Mouse (Mus musculus): ENCODE measurements around the gene Parp6.

The Parp6 gene

GRCm38 (mm10) chr9:59655958-59656634, 39.0 kb downstream of the Parp6 start, which contains the start of gene Pkm:
TSS of gene Pkm (plus strand) at chr9:59656368.
- peak; percentile 99 for DNase-seq (ENCODE audit: low read depth, low spot score)

DNA sequence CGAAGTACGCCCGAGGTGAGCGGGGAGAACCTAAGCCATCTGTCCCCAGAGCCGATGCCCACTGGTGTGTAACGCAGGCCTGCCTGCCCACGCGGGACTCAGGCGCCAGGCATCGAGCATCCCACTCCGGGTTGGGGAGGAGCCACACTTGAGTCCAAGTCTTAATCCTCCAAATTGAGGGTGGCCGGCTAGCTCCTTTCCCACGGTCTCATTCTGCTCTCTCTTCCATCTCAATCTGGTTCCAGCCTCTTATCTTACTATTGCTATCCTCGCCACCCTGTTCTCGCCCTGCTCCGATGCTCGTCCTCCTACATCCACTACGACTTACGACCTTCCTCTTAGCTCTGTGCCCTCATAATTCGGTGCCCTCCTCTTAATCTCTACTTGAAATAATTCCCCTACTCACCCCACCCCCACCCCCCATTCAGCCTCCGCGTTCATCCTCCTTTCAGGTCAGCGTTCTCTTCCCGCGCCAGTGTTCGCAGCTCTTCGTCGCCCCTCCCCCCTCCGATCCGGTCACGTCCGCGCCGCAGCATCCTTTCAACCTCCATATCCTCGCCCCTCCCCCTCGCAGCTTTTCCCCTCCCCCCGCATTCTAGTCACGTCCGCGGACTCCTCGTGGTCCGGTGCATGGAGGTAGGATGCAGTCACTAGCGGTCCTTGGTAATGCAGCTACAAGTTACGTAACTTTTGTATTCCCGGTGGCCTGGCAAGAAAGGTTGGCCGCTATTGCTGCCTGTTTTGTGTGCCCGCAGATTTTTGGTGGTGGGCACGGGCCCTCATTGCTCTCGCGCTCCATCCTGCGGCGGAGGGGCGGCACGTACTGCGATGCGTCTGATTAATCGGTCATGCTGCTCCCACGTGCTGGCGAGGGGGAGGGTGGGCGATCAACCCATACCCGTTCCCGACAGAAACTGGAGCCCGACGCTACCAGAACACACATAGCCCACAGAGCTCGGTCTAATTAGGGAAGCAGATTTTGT, 39.8 kb downstream of the Parp6 start:
- peak; percentile 87 for DNase-seq (ENCODE audit: low read depth, low spot score)

DNA sequence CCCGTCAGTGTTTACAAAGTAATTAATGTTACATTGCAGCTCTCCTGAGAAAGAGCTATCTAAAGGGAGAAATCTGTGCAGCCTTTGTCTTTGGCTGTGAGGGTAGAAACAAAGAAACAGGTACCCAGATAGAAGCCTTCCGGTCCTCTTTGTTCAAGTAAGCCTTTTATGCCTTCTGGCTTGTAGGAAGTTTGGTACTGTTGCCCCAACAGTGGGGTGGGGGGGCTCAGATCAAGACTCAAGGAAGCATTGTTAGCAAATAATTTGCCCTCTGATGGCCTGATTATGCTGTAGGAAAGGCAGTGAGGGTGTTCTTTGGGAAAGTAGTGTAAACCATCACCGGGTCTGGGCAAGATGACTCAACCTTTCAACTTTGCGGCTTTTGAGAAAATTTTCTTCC, 41.1 kb downstream of the Parp6 start:
- DNase-seq (ENCODE audit: low read depth, low spot score), result peak; percentile 35

DNA sequence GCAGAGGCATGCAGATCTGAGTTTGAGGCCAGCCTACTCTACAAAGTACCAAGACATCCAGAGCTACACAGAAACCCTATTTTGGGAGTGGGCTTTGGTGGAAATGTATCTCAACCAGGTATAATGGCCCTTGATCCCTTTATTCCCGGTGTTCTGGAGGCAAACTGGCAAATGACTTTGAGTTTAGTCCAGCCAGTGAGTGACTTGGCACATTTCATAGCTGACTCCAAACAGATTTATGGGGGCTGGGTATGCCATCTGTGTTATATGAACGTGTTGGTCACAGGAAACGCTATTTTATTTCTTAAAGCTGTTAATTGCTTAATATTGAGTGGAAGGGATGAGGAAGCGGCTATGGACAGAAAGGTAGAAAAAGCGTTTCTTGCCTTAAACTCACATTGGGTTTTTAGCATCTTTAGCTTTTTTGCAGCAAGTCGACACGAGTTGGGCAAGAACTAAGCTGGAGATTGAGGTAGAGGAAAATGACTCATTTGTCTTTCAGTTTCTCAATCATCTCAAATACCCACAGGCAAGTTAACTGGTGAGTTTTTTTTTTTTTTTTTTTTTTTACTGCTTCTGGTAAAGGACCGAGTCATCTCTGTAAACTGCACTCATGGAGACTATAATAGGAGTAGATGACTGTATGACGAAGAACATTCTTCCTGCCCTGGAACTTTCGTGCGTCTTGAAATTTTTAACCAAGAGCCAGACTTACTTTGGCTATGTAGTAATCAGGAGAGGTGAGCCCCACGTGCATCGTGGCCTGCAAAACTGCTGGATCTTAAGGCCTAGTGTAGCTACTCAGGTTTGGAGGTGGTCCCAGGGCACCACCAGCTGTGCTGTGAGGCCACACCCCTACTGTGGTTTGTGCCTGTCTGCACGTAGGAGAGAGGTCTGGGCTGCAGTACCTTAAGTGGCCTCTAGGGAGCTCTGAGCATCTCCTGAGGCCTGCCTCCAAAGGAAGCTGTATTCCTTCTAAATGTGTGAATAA, 42.2 kb downstream of the Parp6 start:
- DNase-seq (ENCODE audit: low read depth, low spot score), result peak; percentile 93

DNA sequence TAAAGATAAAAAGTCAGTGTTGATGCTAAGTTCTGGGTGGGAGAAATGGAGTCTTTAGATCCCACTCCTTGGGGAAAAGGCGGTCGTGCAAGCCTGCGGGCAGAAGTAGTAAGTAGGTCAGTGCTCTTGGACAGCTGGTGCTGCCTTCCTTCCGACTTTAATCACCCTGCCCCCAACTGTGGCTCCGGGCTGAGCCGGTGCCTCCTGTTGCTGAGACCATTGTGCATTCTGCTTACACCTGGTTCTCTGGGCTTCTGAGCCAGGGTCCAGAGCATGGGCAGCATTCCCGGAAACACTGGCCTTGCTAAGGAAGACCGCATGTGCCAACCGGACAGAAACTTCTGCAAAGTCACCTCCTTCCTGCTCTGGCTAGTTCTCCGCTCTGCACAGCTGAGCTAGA, 43.3 kb downstream of the Parp6 start:
- DNase-seq (ENCODE audit: low read depth, low spot score), result peak; percentile 20

DNA sequence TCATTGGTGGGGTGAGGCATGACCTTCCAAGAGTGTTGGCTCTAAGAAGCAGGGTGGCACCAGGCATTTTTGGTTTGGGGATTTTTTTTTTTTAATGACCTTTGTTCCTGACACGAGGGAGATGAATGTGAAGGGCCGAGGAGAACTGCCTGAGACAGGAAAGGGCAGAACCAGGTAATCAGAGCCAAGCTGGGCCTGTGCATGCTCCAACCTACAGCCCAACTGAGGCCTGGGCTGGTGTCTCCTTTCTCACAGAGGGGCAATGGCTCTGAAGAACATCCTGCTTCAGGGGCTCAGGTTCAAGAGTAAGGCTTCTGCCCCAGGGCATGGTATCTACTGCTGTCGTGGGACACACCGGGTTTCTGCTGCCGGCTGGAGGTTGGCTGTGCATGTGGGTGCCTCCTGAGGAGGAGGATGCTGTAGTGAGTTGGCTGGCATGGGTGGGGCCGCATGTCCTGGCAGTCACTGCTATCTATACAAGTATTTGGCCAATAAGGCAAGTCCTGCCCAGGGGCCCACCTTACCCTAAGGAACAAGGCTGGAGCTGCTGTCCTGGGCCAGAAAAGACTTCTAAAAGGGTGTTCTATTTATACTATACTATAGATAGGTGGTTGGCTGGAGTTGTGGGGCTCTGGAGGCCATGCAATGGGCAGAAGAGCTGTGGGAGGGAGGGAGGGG, 44.4 kb downstream of the Parp6 start:
- no peak for DNase-seq (ENCODE audit: low read depth, low spot score)

DNA sequence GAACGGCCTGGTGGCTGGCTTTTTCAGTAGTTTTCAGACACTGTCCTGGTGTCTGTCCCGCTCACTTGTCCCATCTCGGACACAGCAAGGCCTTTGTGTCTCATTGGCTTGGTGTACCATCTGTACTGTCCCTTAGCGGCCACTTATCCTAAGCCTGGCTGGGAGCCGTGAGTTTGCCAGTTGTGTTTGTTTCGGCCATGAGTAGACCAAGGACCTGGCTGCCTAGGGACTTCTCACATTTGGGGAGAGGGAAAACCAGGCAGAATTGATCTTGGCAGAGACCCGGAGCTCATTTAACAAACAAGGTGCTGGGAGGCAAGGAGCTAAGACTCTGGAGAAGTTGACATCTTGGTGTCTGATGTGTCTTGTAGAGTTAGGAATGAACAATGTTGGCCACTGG, 46.1 kb downstream of the Parp6 start:
- DNase-seq (ENCODE audit: low read depth, low spot score), result no peak

- DNase-seq (ENCODE audit: low read depth, low spot score), result no peak
Measured at GRCm38 (mm10) chr9:59663957-59664356, 46.9 kb downstream of the Parp6 start.

DNA sequence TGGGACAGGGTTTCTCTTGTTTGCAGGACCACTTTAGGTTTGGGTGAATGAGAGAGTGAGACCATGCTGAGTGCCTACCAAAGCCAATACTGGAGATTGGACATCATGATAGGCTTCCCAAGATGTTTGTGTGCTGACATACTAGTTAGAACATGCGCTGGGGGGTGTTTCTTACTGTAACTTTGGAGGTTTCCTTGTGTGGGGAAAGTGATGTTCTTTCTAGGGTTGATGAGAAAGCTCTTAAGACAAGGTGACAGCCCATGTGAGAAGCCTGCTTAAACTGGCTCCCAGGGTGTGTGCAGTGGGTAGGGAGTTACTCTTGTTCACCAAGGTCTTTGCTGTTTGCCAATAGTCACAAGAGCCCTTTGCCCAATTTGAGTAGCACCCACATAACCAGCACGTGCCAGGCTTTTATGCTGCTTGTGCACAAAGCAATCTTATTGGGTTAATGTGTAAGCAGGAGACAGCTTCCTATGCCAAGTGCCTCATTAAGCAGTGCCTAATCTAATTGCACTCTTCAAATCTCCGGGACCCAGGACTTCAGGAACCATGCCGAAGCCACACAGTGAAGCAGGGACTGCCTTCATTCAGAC, 47.7 kb downstream of the Parp6 start:
- DNase-seq (ENCODE audit: low read depth, low spot score), result no peak

GRCm38 (mm10) chr9:59666016-59666415, 48.9 kb downstream of the Parp6 start:
- DNase-seq (ENCODE audit: low read depth, low spot score), result no peak

- no peak for DNase-seq (ENCODE audit: low read depth, low spot score)
Measured at GRCm38 (mm10) chr9:59666813-59667212, 49.7 kb downstream of the Parp6 start.

DNA sequence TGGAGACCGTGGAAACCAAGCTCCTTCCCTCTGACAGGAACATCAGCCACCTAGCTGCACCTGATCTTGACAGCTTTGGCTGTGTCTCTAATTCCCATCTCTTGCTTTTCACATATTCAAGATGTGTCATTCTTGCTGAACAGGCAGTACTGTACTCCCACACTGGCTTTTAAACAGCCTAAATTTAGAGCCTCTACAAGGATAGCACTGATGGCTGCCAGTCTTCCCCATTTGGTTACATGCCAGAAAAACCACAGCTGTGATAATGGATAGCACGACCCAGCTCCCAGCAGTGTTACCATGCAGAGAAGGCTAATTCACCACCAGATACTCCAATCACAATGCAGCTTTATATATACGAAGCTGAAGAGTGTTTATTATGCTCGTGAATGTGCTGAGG, 50.2 kb downstream of the Parp6 start:
- DNase-seq (ENCODE audit: low read depth, low spot score), result no peak

DNA sequence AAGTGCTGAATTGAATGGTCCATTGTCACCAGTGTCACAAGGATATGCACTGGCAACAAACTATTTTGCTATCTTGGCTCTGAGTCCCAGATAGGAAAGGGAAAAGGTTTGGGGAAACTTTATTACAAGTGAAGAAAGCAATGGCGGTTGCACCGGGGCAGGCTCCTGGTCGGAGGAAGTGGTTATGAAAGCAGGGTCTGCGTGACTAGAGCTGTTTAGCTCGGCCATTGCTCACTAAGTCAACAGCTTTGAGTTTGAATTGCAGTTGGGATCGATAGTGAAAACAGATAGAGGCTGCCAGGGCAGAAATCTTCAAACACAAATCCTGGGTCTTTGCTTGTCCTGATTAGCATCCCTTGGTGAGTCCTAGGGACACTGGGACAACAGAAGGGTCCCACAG, 50.8 kb downstream of the Parp6 start:
- no peak for DNase-seq (ENCODE audit: low read depth, low spot score)

- no peak for DNase-seq (ENCODE audit: low read depth, low spot score)
Measured at GRCm38 (mm10) chr9:59668473-59668872, 51.4 kb downstream of the Parp6 start.

DNA sequence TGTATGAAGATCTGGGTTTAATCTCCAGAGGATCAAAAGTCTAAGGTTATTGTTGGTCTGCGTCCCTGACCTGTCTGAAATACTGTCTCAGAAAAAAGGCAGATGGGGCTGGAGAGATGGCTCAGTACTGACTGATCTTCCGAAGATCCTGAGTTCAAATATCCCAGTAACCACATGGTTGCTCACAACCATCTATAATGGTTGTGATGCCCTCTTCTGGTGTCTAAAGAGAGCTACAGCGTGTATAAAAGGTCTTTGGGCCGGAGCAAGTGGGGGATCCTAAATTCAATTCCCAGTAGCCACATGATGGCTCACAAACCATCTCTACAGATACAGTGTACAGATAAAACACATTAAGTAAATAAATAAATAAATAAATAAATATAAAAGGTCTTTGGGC, 52.1 kb downstream of the Parp6 start:
- DNase-seq (ENCODE audit: low read depth, low spot score), result peak; percentile 33

DNA sequence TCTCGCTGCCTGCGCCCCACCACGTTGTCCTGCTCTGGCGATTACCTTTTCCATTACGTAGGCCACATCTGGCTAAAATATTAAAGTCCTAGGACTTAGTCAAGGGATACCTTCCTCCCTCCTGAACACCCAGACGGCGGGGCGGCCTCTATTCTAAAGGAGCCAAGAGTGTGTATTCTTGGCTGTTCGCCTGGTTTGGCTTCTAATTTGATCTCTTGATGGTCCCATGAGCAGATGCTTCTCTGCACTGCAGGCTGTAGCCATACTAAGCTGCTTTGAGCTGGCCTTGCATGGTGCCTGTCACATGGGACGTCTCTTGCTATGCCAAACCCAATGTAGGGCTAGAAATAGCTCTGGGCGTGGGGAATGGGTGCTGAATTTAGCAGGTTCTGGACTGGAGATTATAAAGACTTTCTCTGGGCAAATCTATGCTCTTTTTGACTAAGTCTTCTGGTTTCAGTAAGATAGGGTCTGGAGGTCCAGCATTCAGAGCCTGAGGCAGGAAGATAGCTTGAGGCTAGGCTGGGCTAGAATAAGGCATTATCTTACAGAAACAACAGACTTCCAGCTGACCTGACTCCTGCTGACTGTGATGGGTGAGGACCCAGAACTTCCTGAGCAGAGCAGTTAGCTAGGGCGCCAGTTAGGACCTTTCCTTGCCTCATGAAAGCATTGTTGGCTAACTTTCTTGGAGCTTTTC, 55.3 kb downstream of the Parp6 start:
- DNase-seq (ENCODE audit: low read depth, low spot score), result no peak

DNA sequence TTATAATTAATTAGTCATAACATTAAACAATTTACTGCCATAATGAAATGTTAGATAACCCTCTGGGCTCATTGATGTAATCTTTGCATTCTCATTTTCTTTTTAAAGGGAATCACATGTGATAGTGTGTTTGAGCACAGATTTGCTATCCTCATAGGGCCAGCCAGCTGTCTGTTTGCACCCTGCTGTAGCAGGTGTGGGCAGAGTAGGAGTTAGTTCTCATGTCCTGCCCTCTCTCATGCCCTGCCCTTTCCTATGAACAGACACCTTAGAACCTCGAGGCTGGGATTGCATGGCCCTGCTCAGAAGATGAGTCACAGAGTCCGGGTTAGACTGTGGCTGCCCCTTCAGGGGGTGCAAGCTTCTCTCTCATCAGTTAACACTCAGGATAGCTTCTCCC, 56.3 kb downstream of the Parp6 start:
- no peak for DNase-seq (ENCODE audit: low read depth, low spot score)

GRCm38 (mm10) chr9:59675598-59675997, 58.5 kb downstream of the Parp6 start:
- no peak for DNase-seq (ENCODE audit: low read depth, low spot score)

DNA sequence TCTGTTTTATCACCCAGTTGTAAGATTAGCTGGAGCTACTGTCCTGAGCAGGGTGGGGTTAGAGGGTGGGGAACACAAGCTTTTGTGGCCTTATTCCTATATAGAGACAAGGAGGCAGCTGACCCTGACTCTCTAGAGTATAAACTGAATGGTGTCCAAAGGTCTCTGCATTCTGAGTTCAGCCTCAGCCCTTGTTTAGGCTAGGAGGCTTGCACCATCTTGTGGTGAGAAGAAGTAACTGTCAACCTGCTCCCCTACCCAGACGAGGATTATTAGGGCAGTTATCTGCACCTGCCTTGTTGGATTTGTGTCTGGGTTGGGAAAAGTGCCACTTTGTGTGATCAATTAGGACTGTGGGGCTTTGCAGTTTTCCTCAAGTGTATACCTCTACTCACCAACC, 61.2 kb downstream of the Parp6 start:
- peak; percentile 69 for DNase-seq (ENCODE audit: low read depth, low spot score)

All from CD4-positive, CD25-positive, alpha-beta regulatory T cell, adult 2 months (primary cell).